ENCODE assay signal across 9 mouse cellular contexts in the genomic region with DNA sequence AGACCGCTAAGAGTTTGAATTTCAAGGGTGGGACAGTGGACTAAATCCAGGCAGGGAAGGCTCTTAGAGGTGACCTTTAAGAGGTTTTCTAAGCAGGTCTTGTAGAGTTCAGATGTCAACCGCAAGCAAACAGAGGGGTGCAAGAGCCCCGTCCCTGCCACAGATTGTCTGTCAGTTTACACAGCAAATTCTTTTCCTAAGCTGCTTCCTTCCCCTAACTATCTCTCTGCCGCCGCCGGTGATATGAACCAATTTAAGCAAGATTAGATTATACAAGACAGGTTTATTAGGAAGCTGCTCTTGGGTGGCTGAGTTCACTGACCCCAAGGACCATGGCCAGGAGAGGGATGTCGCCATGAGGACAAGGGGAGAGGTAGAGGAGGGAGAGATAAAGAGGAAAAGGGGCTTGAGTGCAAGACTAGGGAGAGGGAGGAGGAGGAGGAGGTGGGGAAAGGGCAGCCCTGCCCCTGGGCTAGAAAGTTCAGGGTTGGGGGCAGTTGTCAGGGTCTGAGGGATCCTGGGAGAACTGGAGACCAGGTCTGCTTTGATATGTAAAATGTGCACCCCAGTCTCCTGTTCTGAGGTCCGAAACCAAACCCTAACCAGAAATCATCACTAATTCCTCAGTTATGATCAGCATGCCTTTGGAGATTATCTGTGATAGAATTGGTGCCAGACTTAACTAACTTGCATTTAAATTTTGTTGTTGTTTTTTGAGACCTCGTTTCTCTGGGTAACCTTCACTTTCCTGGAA. TPM values are rescaled to one million over a fixed set of nuclear protein-coding genes. Genes with fewer than 3 reads are reported as not detected.
DNase-seq lines count a peak whose midpoint lies in the region; ATAC-seq and TF ChIP-seq lines count a peak whose summit lies in the region.
"Had no signal": no experiment of that assay in that cellular context is flagged by ENCODE, and none has a peak within 500 bp of the region (broad histone marks: within the 10 kb centered on the region; RNA-seq: fewer than 3 reads in every experiment).

No protein-coding gene starts in this region.

- no peak overlapping the region for H3K9ac ChIP-seq in heart, postnatal 0 days (replicated peaks; ENCODE audit: low read depth, low read length)
- H3K9ac ChIP-seq in neural tube, embryonic 12.5 days, result no peak overlapping the region
- H3K9ac ChIP-seq in forebrain, embryonic 14.5 days (ENCODE audit: low read length), result no peak overlapping the region

- H3K27ac ChIP-seq in heart, postnatal 0 days (ENCODE audit: low read depth), result no peak overlapping the region
- no peak overlapping the region for H3K27ac ChIP-seq in neural tube, embryonic 12.5 days
- H3K27ac ChIP-seq in forebrain, embryonic 14.5 days (ENCODE audit: low read depth, low read length), result no peak overlapping the region

- WGBS in heart, postnatal 0 days, result 27% methylated on average over 9 of the region's 9 CpGs
- WGBS in neural tube, embryonic 12.5 days, result 15% methylated on average over 9 of the region's 9 CpGs
- 18% methylated on average over 9 of the region's 9 CpGs for WGBS in forebrain, embryonic 14.5 days

- peak overlapping the region; percentile 16; the same call in 1 of the 2 replicates for H3K4me3 ChIP-seq in heart, postnatal 0 days (ENCODE audit: low read depth, low read length)
- no peak overlapping the region for H3K4me3 ChIP-seq in neural tube, embryonic 12.5 days
- no peak overlapping the region for H3K4me3 ChIP-seq in forebrain, embryonic 14.5 days (ENCODE audit: low read depth, low read length)

- H3K36me3 ChIP-seq in heart, postnatal 0 days (replicated peaks; ENCODE audit: control insufficient read depth, insufficient read depth, low read length), result no peaks in the 10 kb centered on the region
- H3K36me3 ChIP-seq in neural tube, embryonic 12.5 days, result no peaks in the 10 kb centered on the region
- no peaks in the 10 kb centered on the region for H3K36me3 ChIP-seq in forebrain, embryonic 14.5 days (ENCODE audit: control insufficient read depth, insufficient read depth, low read length)

- no peak for DNase-seq in heart, postnatal 0 days (ENCODE audit: low spot score)
- DNase-seq in heart, postnatal 10 days, result no peak
- no peak for DNase-seq in neural tube, embryonic 10.5 days (ENCODE audit: extremely low spot score, low spot score)
- DNase-seq in forebrain, embryonic 14.5 days (ENCODE audit: low spot score), result no peak
- peak; percentile 14 for DNase-seq in yolk sac, embryonic 10.5 days (ENCODE audit: low spot score)
- no peak for DNase-seq in left cerebral cortex, postnatal 4 days
- DNase-seq in right cerebral cortex, postnatal 4 days, result no peak
- DNase-seq: cerebellum, postnatal 10 days had no signal

- peaks cover 14% of the 10 kb centered on the region for H3K4me1 ChIP-seq in heart, postnatal 0 days (ENCODE audit: control insufficient read depth, insufficient read depth)
- H3K4me1 ChIP-seq in neural tube, embryonic 12.5 days, result peaks cover 21% of the 10 kb centered on the region
- H3K4me1 ChIP-seq in forebrain, embryonic 14.5 days (ENCODE audit: control insufficient read depth, insufficient read depth, low read length), result peaks cover 19% of the 10 kb centered on the region

- H3K9me3 ChIP-seq in heart, postnatal 0 days (replicated peaks; ENCODE audit: control insufficient read depth, low read length), result no peaks in the 10 kb centered on the region
- H3K9me3 ChIP-seq in neural tube, embryonic 12.5 days, result no peaks in the 10 kb centered on the region
- no peaks in the 10 kb centered on the region for H3K9me3 ChIP-seq in forebrain, embryonic 14.5 days (replicated peaks; ENCODE audit: control insufficient read depth, low read length)

- no peak for TF ChIP-seq EP300 in heart, postnatal 0 days (IDR thresholded peaks at IDR 0.05; ENCODE audit: low read depth)

- TF ChIP-seq CTCF in heart, postnatal 0 days (IDR thresholded peaks at IDR 0.05; ENCODE audit: low read depth), result no peak

- intact Hi-C loops in heart, postnatal 10 days (cut with DNase I), result no loop called here
- intact Hi-C loops in left cerebral cortex, postnatal 4 days (cut with DNase I), result no loop called here

- peak overlapping the region; percentile 50 for H3K4me2 ChIP-seq in heart, postnatal 0 days (ENCODE audit: low read depth, low read length)
- H3K4me2 ChIP-seq in neural tube, embryonic 12.5 days (replicated peaks), result peak overlapping the region; percentile 34
- H3K4me2 ChIP-seq in forebrain, embryonic 14.5 days (ENCODE audit: low read length), result peak overlapping the region; percentile 25; the same call in 1 of the 2 replicates

- H3K27me3 ChIP-seq in heart, postnatal 0 days (ENCODE audit: control insufficient read depth, insufficient read depth, low read length), result 0 out of 2 replicates have a peak, but pooled peaks cover 8% of the 10 kb centered on the region
- peaks cover 41% of the 10 kb centered on the region for H3K27me3 ChIP-seq in neural tube, embryonic 12.5 days (replicated peaks)
- H3K27me3 ChIP-seq in forebrain, embryonic 14.5 days (replicated peaks; ENCODE audit: control insufficient read depth, insufficient read depth, low read length), result peaks cover 22% of the 10 kb centered on the region

- ATAC-seq in heart, postnatal 0 days (ENCODE audit: insufficient read depth, low read depth), result no peak
- no peak for ATAC-seq in neural tube, embryonic 12.5 days (ENCODE audit: low FRiP score, low read depth)
- no peak for ATAC-seq in forebrain, embryonic 14.5 days

RNA-seq across cellular contexts. Expression of a gene that starts 2.4 kb away (rescaled TPM):
- total RNA-seq in heart, postnatal 0 days (2014; rRNA removed; ENCODE audit: low replicate concordance), result 63.2 and 81.4 TPM in 2 replicates
- 65.0 and 73.4 TPM in 2 replicates for polyA plus RNA-seq in heart, postnatal 0 days (2015; fragmentation: Nextera tagmentation; extraction: Ambion mirVana)
- total RNA-seq in heart, postnatal 10 days (2021), result 10 to 100 TPM; 25.4 to 26.5 TPM
- 4.2 and 4.8 TPM in 2 replicates for polyA plus RNA-seq in neural tube, embryonic 12.5 days (2016; fragmentation: Nextera tagmentation; extraction: Ambion mirVana)
- polyA plus RNA-seq in forebrain, embryonic 14.5 days (2014; fragmentation: Nextera tagmentation; extraction: Ambion mirVana), result 1.4 and 3.0 TPM in 2 replicates
- 1 to 10 TPM in 1 of 2 experiments, under 1 TPM in 1; 0.78 to 1.9 TPM for total RNA-seq in left cerebral cortex, postnatal 4 days (2021)

Comparison
In these comparisons a context has a peak if more than half of its experiments do, and no peak if none do; other contexts are left out.
1. RNA of a gene that starts 2.4 kb away (total RNA-seq): 63.2 to 81.4 TPM in heart, postnatal 0 days and 25.4 to 26.5 TPM in heart, postnatal 10 days; 0.78 to 1.9 TPM in left cerebral cortex, postnatal 4 days; every median in the first group is over 4 times any median in the second.
2. Peak in every context shown above with its lines, with median percentiles within 50 percentile points of each other: H3K4me2 ChIP-seq.